Mouse (Mus musculus) mouse embryonic stem cell (cell line): ENCODE data around the gene Ropn1.
"Not testable (repeated sequence)": the region's sequence is repeated elsewhere in the genome, so short reads cannot be mapped to it uniquely, and the experiment has no call there.

Experiments used
- in situ Hi-C, 2 experiments: fragments of 300-500 bp; cut with MboI; formaldehyde crosslinking; loops; 1 replicate in 1 of 2; 3 replicates in 1 of 2; pipeline ENCODE4 v1.14.3; 2019 to 2020; ENCODE audit warnings: low sequenced_read_pairs in 2 of 2, low pct_unique_long_range_greater_than_20kb in 1 of 2, mixed read lengths in 1 of 2; ENCODE audit not compliant: unreplicated experiment in 1 of 2

Ropn1 gene

GRCm38 (mm10) chr16:34649621-34650020 is at the start of gene Ropn1:
Gene Ropn1, plus strand, starts transcription at chr16:34649921.
- in situ Hi-C loops: no loop called here

- in situ Hi-C loops: no loop called here
Observed at GRCm38 (mm10) chr16:34601954-34602353, 47.8 kb upstream of the Ropn1 start.

- in situ Hi-C loops: no loop called here
Observed at GRCm38 (mm10) chr16:34603076-34603475, 46.6 kb upstream of the Ropn1 start.

GRCm38 (mm10) chr16:34603854-34604253 is 45.9 kb upstream of the Ropn1 start:
- in situ Hi-C loops: no loop called here

GRCm38 (mm10) chr16:34605679-34606078 is 44.0 kb upstream of the Ropn1 start:
- in situ Hi-C loops: no loop called here

- in situ Hi-C loops: no loop called here
Observed at GRCm38 (mm10) chr16:34610137-34610536, 39.6 kb upstream of the Ropn1 start.

- in situ Hi-C loops: no loop called here
Observed at GRCm38 (mm10) chr16:34614021-34614420, 35.7 kb upstream of the Ropn1 start.

GRCm38 (mm10) chr16:34627591-34627990 is 22.1 kb upstream of the Ropn1 start:
- in situ Hi-C loops: no loop called here

GRCm38 (mm10) chr16:34628397-34628796 is 21.3 kb upstream of the Ropn1 start:
- in situ Hi-C loops: no loop called here

GRCm38 (mm10) chr16:34635557-34635956 is 14.2 kb upstream of the Ropn1 start:
- in situ Hi-C loops: no loop called here

- in situ Hi-C loops: no loop called here
Observed at GRCm38 (mm10) chr16:34643511-34644259, 6.0 kb upstream of the Ropn1 start.

- in situ Hi-C loops: no loop called here
Observed at GRCm38 (mm10) chr16:34653023-34653422, 3.3 kb downstream of the Ropn1 start.

- in situ Hi-C loops: not testable (repeated sequence)
Observed at GRCm38 (mm10) chr16:34657566-34657965, 7.8 kb downstream of the Ropn1 start.

- in situ Hi-C loops: no loop called here
Observed at GRCm38 (mm10) chr16:34657983-34658382, 8.3 kb downstream of the Ropn1 start.

GRCm38 (mm10) chr16:34658388-34658787 is 8.7 kb downstream of the Ropn1 start:
- in situ Hi-C loops: no loop called here

GRCm38 (mm10) chr16:34664553-34664952 is 14.8 kb downstream of the Ropn1 start:
- in situ Hi-C loops: no loop called here

- in situ Hi-C loops: no loop called here
Observed at GRCm38 (mm10) chr16:34667031-34667726, 17.5 kb downstream of the Ropn1 start.

GRCm38 (mm10) chr16:34668341-34668740 is 18.6 kb downstream of the Ropn1 start:
- in situ Hi-C loops: no loop called here

GRCm38 (mm10) chr16:34671966-34672365 is 22.2 kb downstream of the Ropn1 start:
- in situ Hi-C loops: no loop called here

GRCm38 (mm10) chr16:34672822-34673221 is 23.1 kb downstream of the Ropn1 start:
- in situ Hi-C loops: no loop called here
